Mouse (Mus musculus) C2C12 (cell line): ENCODE results near the gene Dgka. TPM values are rescaled to one million over a fixed set of nuclear protein-coding genes. Genes with fewer than 3 reads are reported as not detected.
A peak's percentile ranks its signal among the peaks of the same experiment; 100 is the strongest.

Experiments used
- H3K27me3 ChIP-seq: one replicate; pipeline ENCODE4 v1.6.1; 2011; ENCODE audit not compliant: control insufficient read depth, insufficient read depth, insufficient read length
- H3K36me3 ChIP-seq: one replicate; pipeline ENCODE4 v1.6.1; 2011; ENCODE audit not compliant: control insufficient read depth, insufficient read depth
- H3K4me3 ChIP-seq: one replicate; pipeline ENCODE4 v1.5.1; 2011; ENCODE audit warnings: mild to moderate bottlenecking, control low read depth; ENCODE audit not compliant: poor library complexity, insufficient read depth, severe bottlenecking
- H3K79me2 ChIP-seq: one replicate; pipeline ENCODE4 v1.6.1; 2011; ENCODE audit not compliant: control insufficient read depth, insufficient read depth
- H3K79me3 ChIP-seq: one replicate; pipeline ENCODE4 v1.6.1; 2011; ENCODE audit warnings: low read depth, control low read depth
- H3ac ChIP-seq: one replicate; pipeline ENCODE3; 2011; ENCODE audit warnings: low read depth; ENCODE audit not compliant: control insufficient read depth, insufficient read length
- CEBPB ChIP-seq: IDR thresholded peaks from one replicate; pipeline ENCODE4 v1.6.1; 2011; ENCODE audit warnings: low read depth, mild to moderate bottlenecking, control low read depth, moderate library complexity
- CTCF ChIP-seq: IDR thresholded peaks from one replicate; pipeline ENCODE4 v1.5.1; 2011; ENCODE audit not compliant: control insufficient read depth, insufficient read depth, insufficient read length
- FOSL1 ChIP-seq: IDR thresholded peaks from one replicate; pipeline ENCODE4 v1.8.0; 2011; ENCODE audit warnings: mild to moderate bottlenecking, low read length; ENCODE audit not compliant: poor library complexity, insufficient read depth, severe bottlenecking
- MAX ChIP-seq: IDR thresholded peaks from one replicate; pipeline ENCODE4 v1.6.1; 2011; ENCODE audit warnings: mild to moderate bottlenecking, control low read depth
- MYOD1 ChIP-seq: IDR thresholded peaks from one replicate; pipeline ENCODE4 v1.6.1; 2011; ENCODE audit warnings: low read depth; ENCODE audit not compliant: control insufficient read depth, insufficient read length
- MYOG ChIP-seq: IDR thresholded peaks from one replicate; pipeline ENCODE4 v1.6.1; 2011; ENCODE audit not compliant: control insufficient read depth, insufficient read length; ENCODE audit errors: extremely low read depth
- USF1 ChIP-seq: IDR thresholded peaks from one replicate; pipeline ENCODE4 v1.6.1; 2011; ENCODE audit warnings: low read depth, mild to moderate bottlenecking, control low read depth, moderate library complexity
- polyA plus RNA-seq: library from polyadenylated mRNA; unstranded; fragments of >200 nt; fragmentation: generic; extraction: Trizol; gene quantifications from one replicate; pipeline ENCODE4 v1.2.1, GENCODE M21; 2012; ENCODE audit warnings: missing spikeins

Dgka gene
- polyA plus RNA-seq, 1 experiment: 7.3 TPM

- Histone ChIP-seq H3K4me3 (peak overlapping the region; percentile 33), H3K36me3 (no peaks in the 10 kb centered on the region), H3ac (peak overlapping the region; percentile 91), H3K27me3 (no peaks in the 10 kb centered on the region), H3K79me3 (no peaks in the 10 kb centered on the region), H3K79me2 (peaks cover 5% of the 10 kb centered on the region)
- TF ChIP-seq FOSL1 (no peak), USF1 (no peak), MAX (no peak), CTCF (no peak), MYOD1 (no peak), CEBPB (no peak), MYOG (no peak)
Observed at GRCm38 (mm10) chr10:128743235-128743634, 1.4 kb downstream of the Dgka start.

- Histone ChIP-seq H3ac (no peak overlapping the region), H3K79me2 (no peaks in the 10 kb centered on the region), H3K36me3 (no peaks in the 10 kb centered on the region), H3K4me3 (peak overlapping the region; percentile 33), H3K79me3 (no peaks in the 10 kb centered on the region), H3K27me3 (no peaks in the 10 kb centered on the region)
- no peak for TF ChIP-seq CTCF
- no peak for TF ChIP-seq CEBPB
- no peak for TF ChIP-seq MYOG
- no peak for TF ChIP-seq USF1
- TF ChIP-seq MYOD1: no peak
- TF ChIP-seq FOSL1: no peak
- no peak for TF ChIP-seq MAX
Observed at GRCm38 (mm10) chr10:128742616-128743015, 2.0 kb downstream of the Dgka start.

GRCm38 (mm10) chr10:128740296-128740695 lies 4.4 kb downstream of the Dgka start:
- Histone ChIP-seq H3ac (no peak overlapping the region), H3K36me3 (peaks cover 3% of the 10 kb centered on the region), H3K27me3 (no peaks in the 10 kb centered on the region), H3K79me3 (no peaks in the 10 kb centered on the region), H3K4me3 (no peak overlapping the region), H3K79me2 (no peaks in the 10 kb centered on the region)
- no peak for TF ChIP-seq USF1
- no peak for TF ChIP-seq CEBPB
- TF ChIP-seq FOSL1: no peak
- TF ChIP-seq MAX: no peak

GRCm38 (mm10) chr10:128737435-128737834 lies 7.2 kb downstream of the Dgka start:
- Histone ChIP-seq H3ac (peak overlapping the region; percentile 67), H3K27me3 (no peaks in the 10 kb centered on the region), H3K4me3 (peak overlapping the region; percentile 14), H3K36me3 (peaks cover 6% of the 10 kb centered on the region), H3K79me2 (no peaks in the 10 kb centered on the region), H3K79me3 (no peaks in the 10 kb centered on the region)
- TF ChIP-seq MAX (no peak), USF1 (peak; percentile 92), CEBPB (no peak)

GRCm38 (mm10) chr10:128731992-128732391 lies 12.7 kb downstream of the Dgka start:
- peaks cover 11% of the 10 kb centered on the region for H3K36me3 ChIP-seq
- no peak overlapping the region for H3ac ChIP-seq
- no peak overlapping the region for H3K4me3 ChIP-seq
- H3K27me3 ChIP-seq: no peaks in the 10 kb centered on the region
- H3K79me2 ChIP-seq: no peaks in the 10 kb centered on the region
- TF ChIP-seq CEBPB (no peak), MYOG (no peak), CTCF (no peak), USF1 (no peak), MYOD1 (no peak), MAX (no peak), FOSL1 (no peak)
- no peaks in the 10 kb centered on the region for H3K79me3 ChIP-seq

- peak; percentile 57 for TF ChIP-seq CTCF
- TF ChIP-seq USF1: no peak
- no peak for TF ChIP-seq FOSL1
- no peak for TF ChIP-seq MYOD1
- no peaks in the 10 kb centered on the region for H3K79me2 ChIP-seq
- H3ac ChIP-seq: peak overlapping the region; percentile 27
- H3K36me3 ChIP-seq: peaks cover 10% of the 10 kb centered on the region
- no peaks in the 10 kb centered on the region for H3K79me3 ChIP-seq
- no peak overlapping the region for H3K4me3 ChIP-seq
- H3K27me3 ChIP-seq: no peaks in the 10 kb centered on the region
Observed at GRCm38 (mm10) chr10:128731002-128731433, 13.6 kb downstream of the Dgka start.
